Mouse (Mus musculus) midbrain, embryonic 11.5 days (tissue): ENCODE results near the gene Pbld2. TPM values are rescaled to one million over a fixed set of nuclear protein-coding genes. Genes with fewer than 3 reads are reported as not detected.
"Not testable (repeated sequence)": the region's sequence is repeated elsewhere in the genome, so short reads cannot be mapped to it uniquely, and the experiment has no call there.

Experiments used
- ATAC-seq: fragments of 200-750 bp; cut with Nextera tagmentation; 2 replicates; pipeline ENCODE4 v1.8.0; 2017; ENCODE audit warnings: moderate TSS enrichment, moderate library complexity; ENCODE audit not compliant: low FRiP score
- DNase-seq: peaks from one replicate; pipeline ENCODE4 v3.0.0; 2015; ENCODE audit warnings: low spot score; ENCODE audit errors: missing footprints
- H3K27ac ChIP-seq: fragments of 300-500 bp; sonication (generic); 2 replicates; pipeline ENCODE4 v1.5.1; 2014; ENCODE audit warnings: low read depth, low read length
- H3K27me3 ChIP-seq: fragments of 300-500 bp; sonication (generic); 2 replicates; pipeline ENCODE4 v1.6.1; 2014; ENCODE audit warnings: mild to moderate bottlenecking, low read length, moderate library complexity, mixed read lengths; ENCODE audit not compliant: control insufficient read depth, insufficient read depth
- H3K36me3 ChIP-seq: fragments of 300-500 bp; sonication (generic); 2 replicates; pipeline ENCODE4 v1.6.1; 2014; ENCODE audit warnings: mild to moderate bottlenecking, low read length, moderate library complexity, mixed read lengths; ENCODE audit not compliant: control insufficient read depth, insufficient read depth
- H3K4me1 ChIP-seq: fragments of 300-500 bp; sonication (generic); 2 replicates; pipeline ENCODE4 v1.6.1; 2014; ENCODE audit warnings: low read length; ENCODE audit not compliant: control insufficient read depth, insufficient read depth
- H3K4me2 ChIP-seq: fragments of 300-500 bp; sonication (generic); 2 replicates; pipeline ENCODE4 v1.6.1; 2014; ENCODE audit warnings: mild to moderate bottlenecking, moderate library complexity
- H3K4me3 ChIP-seq: fragments of 300-500 bp; sonication (generic); 2 replicates; pipeline ENCODE4 v1.5.1; 2014; ENCODE audit warnings: low read depth, low read length
- H3K9ac ChIP-seq: fragments of 300-500 bp; sonication (generic); 2 replicates; pipeline ENCODE4 v1.6.1; 2014; ENCODE audit warnings: low read length
- H3K9me3 ChIP-seq: fragments of 300-500 bp; sonication (generic); 2 replicates; pipeline ENCODE4 v1.6.1; 2016; ENCODE audit warnings: low read length; ENCODE audit not compliant: control insufficient read depth
- WGBS: fragments of 180-500 bp; shearing (Covaris S2); extraction: QIAGEN DNeasy Blood & Tissue Kit; methylation state at CpG from one replicate; pipeline ENCODE4 v1.1.7; 2014; 5-methylcytosine and 5-hydroxymethylcytosine counted together
- polyA plus RNA-seq: library from polyadenylated mRNA; unstranded; fragments of >200 nt; fragmentation: Nextera tagmentation; extraction: Ambion mirVana; gene quantifications from 2 replicates; pipeline ENCODE4 v1.2.1, GENCODE M21; 2014

Gene Pbld2
- polyA plus RNA-seq, 1 experiment from 2014 or later = 1.7 TPM

DNA sequence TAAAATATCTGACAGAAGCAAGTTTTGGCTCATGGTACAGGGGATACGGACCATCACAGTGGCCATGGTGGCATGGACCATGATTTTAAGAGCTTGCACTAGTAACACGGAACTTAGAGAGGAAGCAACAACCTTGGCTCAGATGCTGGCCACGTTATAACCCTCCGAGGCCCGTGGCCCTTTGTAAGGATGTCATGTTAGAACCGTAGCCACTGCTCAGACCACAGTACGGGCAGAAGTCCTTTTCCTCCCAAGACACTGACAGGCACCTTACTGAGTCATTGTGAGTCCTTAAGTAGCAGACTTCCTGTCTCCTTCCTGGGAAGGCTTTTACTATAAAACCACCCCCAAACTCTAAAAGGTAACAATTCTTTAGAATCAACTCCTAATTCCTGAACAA lies 27.2 kb downstream of the Pbld2 start:
- no peaks in the 10 kb centered on the region for H3K27me3 ChIP-seq
- H3K36me3 ChIP-seq = no peaks in the 10 kb centered on the region
- no peak overlapping the region for H3K27ac ChIP-seq
- H3K4me3 ChIP-seq = no peak overlapping the region
- H3K4me2 ChIP-seq = no peak overlapping the region
- no peaks in the 10 kb centered on the region for H3K9me3 ChIP-seq
- ATAC-seq (no peak), DNase-seq (no peak)
- no peak overlapping the region for H3K9ac ChIP-seq
- WGBS = 71% methylated on average over 7 of the region's 7 CpGs
- H3K4me1 ChIP-seq = no peaks in the 10 kb centered on the region

DNA sequence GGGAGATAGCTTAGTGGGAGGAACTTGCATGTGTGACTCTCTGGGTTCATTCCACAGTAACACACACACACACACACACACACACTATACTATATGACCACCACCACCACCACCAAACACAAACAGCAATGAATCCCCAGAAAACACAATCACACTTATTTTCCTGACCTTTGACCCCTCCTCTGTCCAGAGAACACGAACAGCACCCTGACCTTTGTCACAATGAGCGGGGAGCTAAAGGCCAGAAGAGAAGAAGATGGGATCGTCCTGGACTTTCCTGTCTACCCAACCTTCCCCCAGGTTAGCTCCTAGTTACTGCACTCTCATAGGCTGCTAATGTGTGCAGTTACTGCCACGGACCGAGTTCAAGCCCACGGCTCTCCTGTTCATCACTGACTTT lies 27.9 kb downstream of the Pbld2 start:
- H3K9me3 ChIP-seq = no peaks in the 10 kb centered on the region
- 77% methylated on average over 6 of the region's 6 CpGs for WGBS
- H3K4me1 ChIP-seq = no peaks in the 10 kb centered on the region
- ATAC-seq = no peak
- no peak overlapping the region for H3K4me2 ChIP-seq
- H3K9ac ChIP-seq = no peak overlapping the region
- no peak for DNase-seq
- no peaks in the 10 kb centered on the region for H3K36me3 ChIP-seq
- H3K27ac ChIP-seq = no peak overlapping the region
- no peaks in the 10 kb centered on the region for H3K27me3 ChIP-seq
- H3K4me3 ChIP-seq = no peak overlapping the region

DNA sequence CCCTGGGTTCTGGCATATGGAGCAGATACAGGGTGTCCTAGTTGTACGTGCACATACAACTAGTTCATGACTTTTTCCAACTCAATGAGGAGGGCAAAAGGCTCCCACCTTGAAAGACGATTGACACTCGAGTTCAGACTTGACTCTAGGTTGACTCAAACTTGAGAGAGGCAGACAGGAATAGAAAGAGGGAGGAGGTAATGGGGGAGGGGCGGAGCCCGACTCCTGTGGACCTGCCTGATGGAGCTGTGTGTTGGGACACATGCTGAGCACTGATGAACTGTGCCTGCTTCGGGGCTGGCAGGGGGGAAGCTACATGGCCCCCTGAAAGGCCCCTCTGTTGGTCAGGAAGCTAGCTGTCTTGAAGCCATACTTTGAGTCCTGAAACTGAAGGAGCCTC lies 28.9 kb downstream of the Pbld2 start:
- Histone ChIP-seq H3K27ac (no peak overlapping the region), H3K27me3 (no peaks in the 10 kb centered on the region), H3K36me3 (no peaks in the 10 kb centered on the region), H3K9me3 (no peaks in the 10 kb centered on the region), H3K4me2 (no peak overlapping the region), H3K4me3 (no peak overlapping the region), H3K9ac (no peak overlapping the region), H3K4me1 (no peaks in the 10 kb centered on the region)
- ATAC-seq = no peak
- no peak for DNase-seq
- 61% methylated on average over 6 of the region's 6 CpGs for WGBS

DNA sequence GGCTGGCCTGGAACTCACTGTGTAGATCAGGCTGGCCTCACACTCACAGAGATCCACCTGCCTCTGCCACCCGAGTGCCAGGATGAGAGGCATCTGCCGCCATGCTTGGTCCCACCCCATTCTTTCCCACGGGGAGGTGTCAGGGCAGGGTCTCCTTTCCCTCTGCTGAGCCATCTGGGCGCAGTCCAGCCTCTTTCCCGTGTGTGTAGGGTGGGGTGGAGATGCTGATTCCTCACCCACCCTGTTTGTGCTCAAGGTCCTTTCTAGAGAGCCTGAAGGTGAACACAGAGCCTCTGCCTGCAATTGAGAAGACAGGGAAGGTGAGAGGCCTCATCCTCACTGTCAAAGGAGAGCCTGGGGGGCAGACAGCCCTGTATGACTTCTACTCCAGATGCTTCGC lies 30.0 kb downstream of the Pbld2 start:
- not testable (repeated sequence) for H3K4me2 ChIP-seq, H3K27ac ChIP-seq, H3K27me3 ChIP-seq, H3K9me3 ChIP-seq, H3K4me1 ChIP-seq, H3K4me3 ChIP-seq, H3K9ac ChIP-seq, H3K36me3 ChIP-seq, ATAC-seq, DNase-seq
- WGBS = 88% methylated on average over 6 of the region's 6 CpGs

DNA sequence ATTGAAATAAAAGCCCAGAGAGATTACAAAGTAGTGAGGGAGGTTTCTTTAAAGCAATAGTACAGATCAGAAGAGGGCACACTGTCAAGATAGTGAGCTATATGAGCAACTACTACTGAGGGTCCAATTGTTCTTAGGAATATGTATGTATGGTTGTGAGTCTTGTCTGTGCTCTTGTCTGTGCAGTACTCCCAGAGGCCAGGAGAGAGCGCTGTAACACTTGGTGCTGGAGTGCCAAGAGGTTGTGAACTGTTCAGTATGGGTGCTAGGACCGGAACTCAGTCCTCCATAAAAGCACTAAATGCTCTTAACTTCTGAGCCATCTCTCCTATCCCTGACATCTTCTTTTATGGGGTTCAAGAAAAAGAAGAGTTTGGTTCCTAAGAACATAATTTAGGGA lies 30.5 kb downstream of the Pbld2 start:
- H3K9me3 ChIP-seq = no peaks in the 10 kb centered on the region
- H3K4me1 ChIP-seq = no peaks in the 10 kb centered on the region
- no peak overlapping the region for H3K4me2 ChIP-seq
- H3K9ac ChIP-seq = no peak overlapping the region
- no peak overlapping the region for H3K27ac ChIP-seq
- H3K36me3 ChIP-seq = no peaks in the 10 kb centered on the region
- peak; percentile 8 for DNase-seq
- no peak overlapping the region for H3K4me3 ChIP-seq
- no peak for ATAC-seq
- H3K27me3 ChIP-seq = no peaks in the 10 kb centered on the region
- WGBS = 69% methylated on average over 2 of the region's 2 CpGs

DNA sequence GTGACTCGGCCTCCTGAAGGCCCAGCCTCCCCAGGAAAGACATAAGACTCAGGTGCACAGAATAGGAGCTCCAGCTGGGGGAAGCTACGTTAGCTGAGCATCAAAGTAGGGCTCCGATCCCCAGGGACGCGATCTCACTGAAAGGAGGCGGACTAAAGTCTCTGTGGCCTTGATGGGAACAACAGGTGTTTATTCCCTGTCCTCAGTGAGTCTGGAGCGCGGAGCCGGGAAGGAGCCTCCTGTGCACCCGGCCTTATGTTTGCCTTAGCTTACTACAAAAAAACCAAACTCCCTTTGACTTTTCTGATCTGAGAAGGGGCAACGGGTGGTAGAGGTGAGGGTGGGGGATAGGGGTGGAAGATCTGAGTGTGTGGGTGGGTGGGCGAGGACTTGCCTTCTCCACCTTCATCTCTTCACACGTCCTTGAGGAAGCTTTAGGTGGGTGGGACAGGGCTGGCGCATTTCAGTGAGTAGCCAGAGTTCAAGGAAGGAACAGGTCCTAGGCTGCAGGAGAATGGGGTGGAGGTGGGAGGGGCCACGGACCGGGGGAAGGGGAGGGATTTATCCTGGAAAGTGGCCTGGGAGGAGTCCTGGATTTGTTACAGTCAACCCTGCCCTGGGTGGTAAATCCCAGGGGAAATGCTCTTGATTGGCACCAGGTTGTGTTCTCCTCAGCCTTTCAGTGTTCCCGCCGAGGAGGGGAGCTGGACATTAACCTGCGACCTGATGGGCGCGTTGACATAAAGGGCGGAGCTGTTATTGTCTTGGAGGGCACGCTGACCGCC lies 33.0 kb downstream of the Pbld2 start:
- Histone ChIP-seq H3K4me2 (no peak overlapping the region), H3K27me3 (no peaks in the 10 kb centered on the region), H3K9me3 (no peaks in the 10 kb centered on the region), H3K4me1 (no peaks in the 10 kb centered on the region), H3K9ac (no peak overlapping the region), H3K36me3 (no peaks in the 10 kb centered on the region), H3K4me3 (no peak overlapping the region), H3K27ac (no peak overlapping the region)
- DNase-seq (no peak), ATAC-seq (no peak)
- 45% methylated on average over 24 of the region's 24 CpGs for WGBS

DNA sequence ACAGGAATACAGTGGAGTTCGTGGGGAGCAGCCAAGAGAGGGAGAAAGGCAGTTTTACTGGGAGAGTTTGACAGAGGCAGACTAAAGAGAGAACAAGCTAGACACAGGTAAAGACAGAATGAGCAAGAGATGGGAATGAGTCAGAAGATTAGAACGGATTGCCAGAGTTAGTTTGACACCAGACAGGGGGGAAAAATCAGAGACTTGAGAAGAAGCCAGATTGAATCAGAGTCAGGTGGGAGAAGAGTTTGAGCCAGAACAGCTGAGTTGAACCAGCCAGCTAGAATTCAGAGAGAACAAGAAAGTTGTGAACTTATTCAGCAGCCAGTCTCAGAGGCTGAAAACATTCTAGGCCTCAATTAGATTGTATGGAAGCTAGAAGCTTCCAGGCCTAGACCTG lies 35.7 kb downstream of the Pbld2 start, which contains the start of gene Pbld1:
Gene Pbld1 (plus strand): TSS at position 301 of the 400 bp plus-strand sequence.
- no peaks in the 10 kb centered on the region for H3K4me1 ChIP-seq
- H3K4me3 ChIP-seq = no peak within 1 kb of the TSS
- no peaks in the 10 kb centered on the region for H3K27me3 ChIP-seq
- H3K36me3 ChIP-seq = no peaks in the 10 kb centered on the region
- 76% methylated on average over 2 of the region's 2 CpGs for WGBS
- no peaks in the 10 kb centered on the region for H3K9me3 ChIP-seq
- no peak within 1 kb of the TSS for H3K27ac ChIP-seq
- H3K9ac ChIP-seq = no peak within 1 kb of the TSS
- no peak within 1 kb of the TSS for H3K4me2 ChIP-seq
- DNase-seq (no peak), ATAC-seq (no peak)

DNA sequence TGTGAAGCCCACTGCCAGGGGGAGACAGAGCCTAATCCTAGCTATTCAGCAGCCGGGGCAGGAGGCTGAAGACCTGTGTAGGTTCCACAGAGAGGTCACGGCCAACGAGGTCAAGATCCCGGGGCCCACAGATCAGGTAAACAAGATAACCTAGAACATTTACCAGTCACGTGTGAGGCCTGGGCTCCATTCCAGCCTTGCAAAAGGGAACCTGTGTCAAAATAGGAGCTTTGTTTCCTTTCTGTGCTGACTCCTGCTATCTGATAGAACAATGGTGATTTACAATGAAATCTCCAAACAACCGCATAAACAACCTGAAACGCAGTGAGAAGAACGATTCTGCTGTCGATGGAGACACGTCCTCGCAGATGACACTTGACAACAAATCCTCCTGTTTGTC lies 36.3 kb downstream of the Pbld2 start:
- Histone ChIP-seq H3K27ac (no peak overlapping the region), H3K9me3 (no peaks in the 10 kb centered on the region), H3K27me3 (no peaks in the 10 kb centered on the region), H3K4me2 (no peak overlapping the region), H3K4me3 (no peak overlapping the region), H3K36me3 (no peaks in the 10 kb centered on the region), H3K4me1 (no peaks in the 10 kb centered on the region), H3K9ac (no peak overlapping the region)
- DNase-seq (no peak), ATAC-seq (no peak)
- 81% methylated on average over 11 of the region's 11 CpGs for WGBS

DNA sequence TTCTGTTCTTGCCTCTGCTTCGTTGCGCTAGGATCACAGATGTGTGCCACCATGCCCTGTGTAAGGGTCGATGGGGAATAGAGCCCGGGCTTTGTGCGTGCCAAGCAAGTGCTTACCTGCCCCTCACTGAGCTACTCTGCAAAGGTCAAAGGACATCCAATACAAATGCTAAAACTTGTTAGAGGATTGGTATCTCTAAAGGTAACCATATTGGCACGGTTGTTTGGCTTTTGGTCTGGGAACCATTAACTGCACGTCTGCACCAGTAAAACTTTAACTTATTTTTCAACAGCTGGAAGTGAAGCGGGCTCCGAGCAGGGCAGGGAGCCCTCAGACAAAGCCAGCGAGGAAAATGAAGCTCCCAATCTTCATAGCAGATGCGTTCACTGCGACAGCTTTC lies 37.2 kb downstream of the Pbld2 start:
- no peaks in the 10 kb centered on the region for H3K4me1 ChIP-seq
- H3K27ac ChIP-seq = no peak overlapping the region
- no peak overlapping the region for H3K9ac ChIP-seq
- no peaks in the 10 kb centered on the region for H3K36me3 ChIP-seq
- DNase-seq = no peak
- H3K27me3 ChIP-seq = no peaks in the 10 kb centered on the region
- no peak for ATAC-seq
- no peak overlapping the region for H3K4me2 ChIP-seq
- WGBS = 79% methylated on average over 12 of the region's 12 CpGs
- no peaks in the 10 kb centered on the region for H3K9me3 ChIP-seq
- no peak overlapping the region for H3K4me3 ChIP-seq
